Mouse (Mus musculus): ENCODE data around the gene Tnfsf15. TPM values are rescaled to one million over a fixed set of nuclear protein-coding genes. Genes with fewer than 3 reads are reported as not detected.

Gene Tnfsf15
- total and polyA plus RNA-seq, 3 experiments, result not detected

DNA sequence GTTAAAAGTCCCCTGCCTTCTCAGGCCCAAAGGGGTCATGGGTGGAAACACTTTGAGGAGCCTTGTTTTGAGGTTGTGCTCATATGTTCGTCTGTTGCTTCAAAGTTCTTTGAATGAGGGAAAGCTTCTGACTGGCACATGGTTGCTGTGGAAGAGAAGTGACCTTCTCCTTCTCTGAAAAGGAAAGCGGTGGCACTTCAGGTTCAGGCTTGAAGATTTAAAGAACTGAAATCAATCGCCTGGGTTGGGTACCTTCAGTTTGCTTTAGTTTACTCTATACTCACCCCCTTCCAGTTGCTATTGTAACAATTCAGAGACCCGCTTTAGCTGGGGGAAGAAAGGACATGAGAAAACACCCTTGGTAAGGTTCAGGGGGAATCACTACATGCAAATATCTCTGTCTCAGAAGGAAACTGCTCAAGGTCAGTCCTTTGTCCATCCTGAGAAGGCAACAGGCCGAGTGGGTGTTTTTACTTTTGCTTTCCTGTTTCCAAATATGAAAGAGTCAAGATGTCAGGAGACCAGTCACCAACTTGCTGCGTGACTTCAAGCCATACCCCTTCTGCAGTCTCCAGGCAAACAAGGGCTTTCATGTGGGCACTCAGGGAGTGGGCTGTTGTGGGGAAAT, 12.7 kb upstream of the Tnfsf15 start:
- DNase-seq, result no peak
- Histone ChIP-seq H3K27ac (no peak overlapping the region), H3K27me3 (ENCODE audit: control insufficient read depth, insufficient read depth, low read length) (no peaks in the 10 kb centered on the region), H3K4me3 (no peak overlapping the region), H3K36me3 (ENCODE audit: control insufficient read depth, insufficient read depth, low read length) (no peaks in the 10 kb centered on the region), H3K79me2 (replicated peaks; ENCODE audit: control insufficient read depth, insufficient read depth, low read length) (no peaks in the 10 kb centered on the region), H3K4me1 (ENCODE audit: control insufficient read depth, insufficient read depth, low read length) (no peaks in the 10 kb centered on the region), H3K9ac (ENCODE audit: low read depth, low read length) (no peak overlapping the region)
- 81% methylated on average over 6 of the region's 6 CpGs for WGBS
- intact Hi-C loops (cut with DNase I), result no loop called here
- TF ChIP-seq EP300 (IDR thresholded peaks at IDR 0.05; ENCODE audit: insufficient read depth, low read depth, low read length) (no peak), POLR2A (IDR thresholded peaks at IDR 0.05; ENCODE audit: insufficient read depth, low read depth, low read length) (no peak), CTCF (IDR thresholded peaks at IDR 0.05) (no peak)

DNA sequence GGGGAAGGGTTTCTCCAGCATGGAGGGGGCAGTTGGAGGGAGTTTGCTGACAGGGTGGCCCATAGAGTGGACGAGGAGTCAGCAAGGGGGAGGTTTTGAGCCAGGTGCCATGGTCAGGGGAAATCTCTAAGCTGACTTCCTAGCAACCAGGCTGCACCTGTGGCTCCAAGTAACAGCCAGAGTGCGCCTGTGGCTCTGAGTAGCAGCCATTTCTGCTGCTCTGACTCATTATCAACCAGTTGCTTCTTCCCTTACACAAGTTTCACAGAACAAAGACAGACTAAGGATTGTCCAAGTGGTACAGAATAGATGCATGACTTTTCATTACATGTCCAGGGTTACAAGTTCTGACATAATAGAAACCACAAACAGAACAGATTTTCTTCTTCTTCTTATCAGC, 11.2 kb upstream of the Tnfsf15 start:
- intact Hi-C loops (cut with DNase I), result no loop called here
- TF ChIP-seq EP300 (IDR thresholded peaks at IDR 0.05; ENCODE audit: insufficient read depth, low read depth, low read length) (no peak), POLR2A (IDR thresholded peaks at IDR 0.05; ENCODE audit: insufficient read depth, low read depth, low read length) (no peak)
- WGBS, result 75% methylated on average over 2 of the region's 2 CpGs

DNA sequence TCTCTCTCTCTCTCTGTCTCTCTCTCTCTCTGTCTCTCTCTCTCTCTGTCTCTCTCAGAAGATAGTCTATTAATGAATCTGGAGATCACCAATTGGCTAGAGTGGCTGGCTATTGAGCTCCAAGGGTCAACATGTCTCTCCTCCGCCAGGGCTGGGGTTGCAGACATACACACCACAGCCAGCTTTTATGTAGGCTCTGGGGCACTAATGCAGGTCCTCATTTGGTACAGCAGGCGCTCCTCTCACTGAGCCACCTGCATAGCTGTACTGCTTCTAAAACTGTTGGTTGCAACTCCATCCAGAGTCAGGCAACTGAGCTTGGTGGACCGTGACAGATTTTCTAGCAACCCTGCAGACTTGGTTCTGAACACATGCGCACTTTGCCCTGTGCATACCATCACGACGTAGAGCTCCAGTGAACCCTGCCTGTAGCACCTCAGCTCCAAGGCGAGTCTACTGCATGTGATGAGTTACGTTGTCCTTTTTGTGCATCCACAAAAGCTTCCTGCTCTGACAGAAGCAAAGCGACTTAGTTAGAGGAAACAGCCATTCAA, 9.6 kb upstream of the Tnfsf15 start:
- no peaks in the 10 kb centered on the region for H3K79me2 ChIP-seq (replicated peaks; ENCODE audit: control insufficient read depth, insufficient read depth, low read length)
- no peak for DNase-seq
- H3K9ac ChIP-seq (ENCODE audit: low read depth, low read length), result no peak overlapping the region
- intact Hi-C loops (cut with DNase I), result no loop called here
- WGBS, result 89% methylated on average over 9 of the region's 9 CpGs
- H3K36me3 ChIP-seq (ENCODE audit: control insufficient read depth, insufficient read depth, low read length), result no peaks in the 10 kb centered on the region
- no peak overlapping the region for H3K4me3 ChIP-seq
- H3K4me1 ChIP-seq (ENCODE audit: control insufficient read depth, insufficient read depth, low read length), result no peaks in the 10 kb centered on the region
- H3K27ac ChIP-seq, result no peak overlapping the region
- no peak for TF ChIP-seq POLR2A (IDR thresholded peaks at IDR 0.05; ENCODE audit: insufficient read depth, low read depth, low read length)
- no peak for TF ChIP-seq CTCF (IDR thresholded peaks at IDR 0.05)
- TF ChIP-seq EP300 (IDR thresholded peaks at IDR 0.05; ENCODE audit: insufficient read depth, low read depth, low read length), result no peak
- H3K27me3 ChIP-seq (ENCODE audit: control insufficient read depth, insufficient read depth, low read length), result no peaks in the 10 kb centered on the region

More for the DNA sequence above, 11.2 kb upstream of the Tnfsf15 start:
- Histone ChIP-seq H3K4me1 (ENCODE audit: control insufficient read depth, insufficient read depth, low read length) (no peaks in the 10 kb centered on the region), H3K27ac (no peak overlapping the region), H3K27me3 (ENCODE audit: control insufficient read depth, insufficient read depth, low read length) (no peaks in the 10 kb centered on the region), H3K79me2 (replicated peaks; ENCODE audit: control insufficient read depth, insufficient read depth, low read length) (no peaks in the 10 kb centered on the region), H3K9ac (ENCODE audit: low read depth, low read length) (no peak overlapping the region), H3K36me3 (ENCODE audit: control insufficient read depth, insufficient read depth, low read length) (no peaks in the 10 kb centered on the region), H3K4me3 (no peak overlapping the region)
- DNase-seq, result no peak

DNA sequence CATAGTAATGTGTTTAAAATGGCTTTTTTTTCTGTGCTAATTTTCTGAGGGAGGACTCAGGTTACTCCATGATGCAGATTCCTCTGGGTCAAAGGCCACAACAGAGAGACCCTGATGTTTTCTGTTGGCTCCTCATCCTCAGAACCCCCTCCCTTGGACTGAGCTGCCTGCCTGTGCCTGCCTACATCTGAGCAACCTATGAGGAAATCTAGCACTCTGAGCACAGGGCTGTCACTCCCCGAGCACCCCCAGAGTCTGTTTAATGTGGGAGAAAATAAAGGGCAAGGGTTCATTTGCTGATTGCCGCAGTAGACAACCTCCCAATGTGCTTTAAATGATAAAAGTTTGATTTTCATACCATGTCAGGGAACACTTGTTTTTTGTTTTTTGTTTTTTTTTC, 8.9 kb upstream of the Tnfsf15 start:
- Histone ChIP-seq H3K9ac (ENCODE audit: low read depth, low read length) (no peak overlapping the region), H3K79me2 (replicated peaks; ENCODE audit: control insufficient read depth, insufficient read depth, low read length) (no peaks in the 10 kb centered on the region), H3K36me3 (ENCODE audit: control insufficient read depth, insufficient read depth, low read length) (no peaks in the 10 kb centered on the region), H3K4me1 (ENCODE audit: control insufficient read depth, insufficient read depth, low read length) (no peaks in the 10 kb centered on the region), H3K27ac (no peak overlapping the region), H3K4me3 (no peak overlapping the region), H3K27me3 (ENCODE audit: control insufficient read depth, insufficient read depth, low read length) (no peaks in the 10 kb centered on the region)
- TF ChIP-seq EP300 (IDR thresholded peaks at IDR 0.05; ENCODE audit: insufficient read depth, low read depth, low read length) (no peak), POLR2A (IDR thresholded peaks at IDR 0.05; ENCODE audit: insufficient read depth, low read depth, low read length) (no peak), CTCF (IDR thresholded peaks at IDR 0.05) (no peak)
- DNase-seq, result no peak
- WGBS, result 91% methylated on average over 2 of the region's 2 CpGs
- intact Hi-C loops (cut with DNase I), result no loop called here

DNA sequence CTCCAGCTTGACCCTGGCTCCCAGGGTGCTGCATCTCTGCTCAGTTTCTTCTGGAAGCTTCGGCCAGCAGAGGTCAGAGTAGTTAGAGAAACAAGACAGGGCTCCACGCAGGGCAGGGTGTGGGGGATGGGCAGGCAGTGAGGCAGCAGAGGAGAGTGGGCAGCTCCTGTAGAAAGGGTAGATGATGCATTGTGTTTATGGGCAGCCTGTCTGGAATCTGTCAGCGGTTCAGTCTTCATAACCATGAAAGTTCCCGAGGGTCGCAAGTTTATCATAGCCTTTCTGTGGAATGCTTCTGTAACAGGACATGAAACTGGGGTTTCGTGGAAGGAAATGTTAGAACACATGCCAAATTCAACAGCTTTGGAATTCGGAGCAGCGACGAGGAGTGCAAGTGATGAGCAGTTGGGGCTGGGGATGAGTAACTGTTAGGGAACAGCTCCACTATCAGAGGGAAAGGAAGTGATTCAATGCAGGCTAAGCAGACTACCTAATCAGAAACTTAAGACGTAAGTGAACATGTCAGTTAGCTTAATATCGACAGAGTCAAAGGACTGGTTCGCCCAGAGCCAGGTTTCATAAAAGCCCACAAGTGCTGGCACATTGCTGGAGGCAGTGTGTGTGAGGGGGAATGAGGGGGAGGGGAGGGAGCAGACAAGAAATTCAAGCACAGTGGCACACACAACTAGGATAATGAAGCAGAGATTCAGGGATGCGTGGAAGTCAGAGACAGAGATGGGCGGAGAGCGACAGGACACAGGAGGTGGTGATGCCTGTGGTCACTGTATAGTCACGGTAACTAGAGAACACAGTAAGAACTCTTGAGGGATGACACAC, 8.0 kb upstream of the Tnfsf15 start:
- peak; percentile 22 to 26 for DNase-seq
- WGBS, result 25% methylated on average over 16 of the region's 16 CpGs
- TF ChIP-seq POLR2A (IDR thresholded peaks at IDR 0.05; ENCODE audit: insufficient read depth, low read depth, low read length), result no peak
- peak; percentile 16; the same call in 1 of the 2 replicates for TF ChIP-seq CTCF (IDR thresholded peaks at IDR 0.05)

More for the DNA sequence above, 8.0 kb upstream of the Tnfsf15 start:
- Histone ChIP-seq H3K36me3 (ENCODE audit: control insufficient read depth, insufficient read depth, low read length) (no peaks in the 10 kb centered on the region), H3K9ac (ENCODE audit: low read depth, low read length) (no peak overlapping the region), H3K27me3 (ENCODE audit: control insufficient read depth, insufficient read depth, low read length) (no peaks in the 10 kb centered on the region), H3K4me1 (ENCODE audit: control insufficient read depth, insufficient read depth, low read length) (no peaks in the 10 kb centered on the region), H3K79me2 (replicated peaks; ENCODE audit: control insufficient read depth, insufficient read depth, low read length) (no peaks in the 10 kb centered on the region), H3K4me3 (no peak overlapping the region), H3K27ac (no peak overlapping the region)
- intact Hi-C loops (cut with DNase I), result no loop called here
